Mouse (Mus musculus) thymus, postnatal 0 days (tissue): ENCODE measurements around the gene Polh. TPM values are rescaled to one million over a fixed set of nuclear protein-coding genes. Genes with fewer than 3 reads are reported as not detected.

Experiments
- DNase-seq: peaks from one replicate; pipeline ENCODE4 v3.0.0-alpha.2; 2015; ENCODE audit warnings: low spot score
- microRNA counts: library from miRNA; unstranded; fragments of <30 nt; microRNA quantifications from one replicate; lab custom pipeline; 2015
- microRNA-seq: library from miRNA; unstranded; fragments of <30 nt; microRNA quantifications from one replicate; pipeline ENCODE4, GENCODE M21; 2016; ENCODE audit warnings: borderline number of aligned reads
- polyA plus RNA-seq: library from polyadenylated mRNA; unstranded; fragments of >200 nt; fragmentation: Nextera tagmentation; extraction: Ambion mirVana; gene quantifications from 2 replicates; pipeline ENCODE4 v1.2.1, GENCODE M21; 2015

Gene Polh
- polyA plus RNA-seq, 1 experiment from 2014 or later: 24.0 TPM

GRCm38 (mm10) chr17:46132058-46132718 lies 70.3 kb downstream of the Polh start:
- DNase-seq: peak; percentile 60

- no peak for DNase-seq
Measured at GRCm38 (mm10) chr17:46129741-46130498, 72.5 kb downstream of the Polh start.

DNA sequence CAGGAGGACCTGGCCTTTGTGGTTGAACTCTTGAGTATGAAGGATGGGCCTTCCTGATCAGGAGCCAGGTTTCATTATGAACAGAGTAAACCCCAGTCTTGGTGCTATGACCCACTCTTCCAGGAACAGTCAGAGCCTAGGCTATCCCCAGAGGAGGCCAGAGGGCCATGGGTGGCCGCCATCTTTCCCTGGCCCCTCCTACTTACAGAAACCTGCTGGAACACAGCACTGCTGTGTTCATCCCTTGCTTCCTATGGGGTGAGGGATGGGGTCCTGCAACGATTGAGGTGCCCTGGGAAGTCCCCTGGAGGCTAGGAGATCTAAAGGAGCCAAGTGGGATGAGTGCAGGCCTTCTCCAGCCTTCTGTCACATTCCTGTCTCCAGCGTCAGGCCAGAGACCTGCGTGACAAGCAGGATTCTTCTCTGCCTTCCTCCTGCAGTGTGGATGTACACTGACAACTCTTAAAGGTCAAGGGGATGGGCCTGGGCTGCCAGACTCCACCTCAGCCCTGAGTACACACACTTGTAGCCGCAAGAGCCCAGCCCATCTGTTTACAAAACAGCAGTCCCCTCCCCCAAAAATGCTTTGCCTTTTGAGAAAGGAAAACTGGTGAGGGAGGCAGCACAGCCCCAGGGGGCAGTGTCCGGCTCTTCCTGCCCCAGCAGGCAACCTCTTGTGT lies 74.5 kb downstream of the Polh start:
- DNase-seq: no peak

GRCm38 (mm10) chr17:46126608-46127007 lies 75.8 kb downstream of the Polh start:
- no peak for DNase-seq

- DNase-seq: no peak
Measured at GRCm38 (mm10) chr17:46123953-46124700, 78.3 kb downstream of the Polh start.

DNA sequence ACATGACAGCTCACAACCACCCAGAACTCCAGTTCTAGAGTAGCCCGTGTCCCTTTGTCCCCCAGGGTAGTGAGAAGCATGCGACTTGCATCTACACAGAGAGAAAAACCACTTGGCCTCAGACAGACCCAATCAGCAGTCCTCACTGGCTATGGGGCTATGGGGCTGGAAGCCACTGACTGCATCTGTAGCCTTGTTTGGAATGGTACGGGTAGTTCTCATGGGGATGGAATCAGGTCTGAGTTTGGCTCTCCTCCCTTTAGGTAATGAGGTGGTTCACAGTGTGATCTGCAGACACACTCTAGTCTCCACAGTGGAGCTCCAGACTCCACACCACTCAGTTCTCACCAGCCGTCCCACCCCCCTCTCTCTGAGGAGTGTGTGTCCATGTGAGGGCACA lies 79.2 kb downstream of the Polh start:
- no peak for DNase-seq

DNA sequence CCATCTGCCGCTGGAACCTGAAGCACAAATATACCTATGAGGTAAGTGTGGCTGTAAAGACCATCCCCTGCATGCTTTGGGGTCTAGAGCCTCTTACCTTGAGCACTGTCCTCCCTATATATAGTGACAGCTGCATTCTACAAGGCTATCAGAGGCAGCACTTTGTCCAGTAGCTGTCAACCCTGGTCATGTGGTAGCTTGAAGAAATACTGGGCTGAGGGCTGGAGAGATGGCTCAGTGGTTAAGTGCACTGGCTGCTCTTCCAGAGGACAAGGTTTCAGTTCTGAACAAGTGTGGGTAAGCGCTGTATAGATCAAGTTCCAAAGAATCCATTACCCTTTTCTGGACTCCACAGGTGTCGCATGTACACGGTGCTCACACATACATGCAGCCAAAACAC lies 79.7 kb downstream of the Polh start:
- DNase-seq: no peak

MicroRNAs encoded within 50 kb of the gene (microRNA counts, 519-probe panel; counts per million panel counts)
- microRNA mmu-miR-693-3p (lab: Ali Mortazavi, UCI) (473 counts per million, percentile 71 among the panel's probes with 10 or more counts), microRNA mmu-miR-693-5p (lab: Ali Mortazavi, UCI) (473 counts per million, percentile 71 among the panel's probes with 10 or more counts)

Small RNAs within 50 kb of the gene (microRNA-seq; reads per million reads assigned to microRNA genes)
- not detected for gene Mir693

Other genes starting within 250 kb of the Polh start
- 1.1 and 1.3 TPM in 2 replicates for gene Vegfa, start 170.3 kb downstream of the Polh start, polyA plus RNA-seq
- gene Mrps18a, start 91.7 kb downstream of the Polh start, polyA plus RNA-seq: 126 TPM in 2 replicates
- 2.0 and 2.7 TPM in 2 replicates for gene Rsph9, start 58.4 kb downstream of the Polh start, polyA plus RNA-seq
- 61.6 and 62.3 TPM in 2 replicates for gene Mad2l1bp, start 49.1 kb downstream of the Polh start, polyA plus RNA-seq
- 31.4 and 37.6 TPM in 2 replicates for gene Gtpbp2, start 41.6 kb downstream of the Polh start, polyA plus RNA-seq
- gene Xpo5, start 137 bp upstream of the Polh start, polyA plus RNA-seq: 25.2 and 26.8 TPM in 2 replicates
- gene Polr1c, start 45.4 kb upstream of the Polh start, polyA plus RNA-seq: 69.4 and 71.2 TPM in 2 replicates
- gene Yipf3, start 45.4 kb upstream of the Polh start, polyA plus RNA-seq: 119 and 124 TPM in 2 replicates
- gene Lrrc73, start 50.9 kb upstream of the Polh start, polyA plus RNA-seq: 1.1 and 1.2 TPM in 2 replicates
- gene Tjap1, start 80.4 kb upstream of the Polh start, polyA plus RNA-seq: 26.8 and 27.6 TPM in 2 replicates
- gene Dlk2, start 94.8 kb upstream of the Polh start, polyA plus RNA-seq: 8.1 and 9.6 TPM in 2 replicates
- 3.5 and 4.0 TPM in 2 replicates for gene Abcc10, start 125.7 kb upstream of the Polh start, polyA plus RNA-seq
- 5.4 and 5.6 TPM in 2 replicates for gene Zfp318, start 181.1 kb upstream of the Polh start, polyA plus RNA-seq
- gene Crip3, start 226.3 kb upstream of the Polh start, polyA plus RNA-seq: 294 and 308 TPM in 2 replicates
- 6.4 and 9.4 TPM in 2 replicates for gene Slc22a7, start 235.8 kb upstream of the Polh start, polyA plus RNA-seq